Comparison of ENCODE assay signal across 11 mouse cellular contexts in genomic region chr17:64289684-64290083, GRCm38 (mm10).
"Had no signal": no experiment of that assay in that cellular context is flagged by ENCODE, and none has a peak within 500 bp of the region (broad histone marks: within the 10 kb centered on the region; RNA-seq: fewer than 3 reads in every experiment).

No protein-coding gene starts in this region.

- DNase-seq: kidney, adult 9 months; kidney, postnatal 14 days; kidney, postnatal 4 days; layer of hippocampus, adult 9-11 months; liver, embryonic 13.5 days; lung, adult 2 months; lung, postnatal 14 days; lung, postnatal 4 days; midbrain, embryonic 14.5 days; thymus, adult 18-20 months; thymus, postnatal 36 days had no signal
